Mouse (Mus musculus) thymus, postnatal 36 days (tissue): ENCODE measurements at regions not wholly inside any gene's neighbourhood (a gene's known extent, or its start where the extent isn't known, plus 50 kb on each side); places are given as distances from the start of the nearest gene placed in this dataset.
"Not testable (repeated sequence)": the region's sequence is repeated elsewhere in the genome, so short reads cannot be mapped to it uniquely, and the experiment has no call there.

Source experiments
- DNase-seq, 2 experiments: peaks; one replicate each; pipeline ENCODE4 v3.0.0; 2022; ENCODE audit warnings: mixed read lengths in 2 of 2

DNA sequence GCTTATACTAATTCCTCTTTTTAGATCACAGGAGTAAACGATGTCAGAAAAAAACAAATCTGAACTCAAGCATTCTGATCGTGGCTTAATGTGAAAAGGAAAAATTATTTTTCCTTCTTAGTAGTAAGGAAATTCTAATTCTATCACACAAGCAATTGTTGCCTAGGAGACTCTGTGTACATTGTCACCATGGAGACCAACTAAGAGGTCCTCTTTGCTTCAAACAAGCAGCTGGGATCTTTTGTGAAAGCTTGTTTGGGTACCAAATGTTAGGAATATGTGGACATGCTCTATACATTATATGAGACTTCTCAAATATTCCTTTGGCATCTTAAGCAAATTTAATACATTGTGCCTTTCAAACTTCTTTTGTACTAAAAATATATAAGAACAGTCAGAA is 345.9 kb upstream of the Atp10a start:
- no peak for DNase-seq

DNA sequence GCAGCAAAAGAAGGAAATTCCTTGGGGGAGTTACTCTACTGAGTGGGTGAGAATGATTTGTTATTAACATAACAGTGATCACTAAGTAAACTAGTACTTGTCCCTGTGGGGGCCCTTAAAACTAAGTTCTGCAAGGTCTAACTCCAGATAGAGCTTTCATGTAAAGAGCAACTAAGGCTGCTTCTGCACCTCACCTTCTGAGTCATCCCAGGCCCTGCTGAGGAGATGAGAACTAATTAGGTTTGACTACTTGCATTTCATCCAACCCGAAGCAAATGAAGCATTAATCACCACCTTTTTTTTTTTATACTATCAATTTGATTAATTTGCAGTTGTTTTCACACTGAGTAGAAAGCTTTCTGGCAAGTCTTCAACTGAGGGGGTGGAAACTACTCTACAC is 333.6 kb upstream of the Atp10a start:
- DNase-seq, result no peak

DNA sequence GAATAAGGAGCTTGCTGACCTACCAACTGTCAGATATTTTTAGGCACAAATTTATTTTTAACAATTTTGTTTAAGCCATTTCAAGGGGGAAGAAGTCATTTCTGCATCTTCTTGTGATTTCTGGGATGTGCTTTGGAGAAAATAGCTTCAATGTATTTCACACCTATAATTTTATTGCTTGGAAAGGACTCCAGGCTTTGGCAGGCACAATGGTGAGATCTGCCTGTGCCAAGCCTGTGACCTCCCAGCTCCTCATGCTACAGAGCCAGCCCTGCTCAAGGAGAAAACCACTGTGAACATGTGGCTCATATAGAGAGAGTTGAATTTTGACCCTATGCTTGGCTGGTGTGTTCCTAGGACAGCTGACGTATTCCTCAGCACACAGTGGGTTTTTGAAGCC is 288.6 kb upstream of the Atp10a start:
- DNase-seq, result no peak

DNA sequence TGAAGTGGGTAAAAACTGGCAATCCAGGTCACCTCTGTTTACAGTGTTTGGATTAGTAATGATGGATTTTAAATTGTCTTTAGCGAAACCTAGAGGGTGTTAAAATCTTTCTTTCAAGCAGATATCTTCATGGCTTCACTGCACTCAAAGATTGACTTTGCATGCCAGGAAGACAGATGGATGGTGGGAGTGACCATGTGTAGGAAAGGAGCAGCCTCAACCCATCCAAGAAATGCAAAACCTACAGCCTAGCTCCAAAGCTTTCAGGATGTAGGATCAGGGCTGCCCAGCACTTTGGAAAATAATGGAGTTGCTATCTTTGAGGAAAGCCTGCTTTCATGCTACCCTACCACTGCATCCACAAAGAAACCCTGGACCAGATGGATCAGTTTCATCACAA is 272.6 kb upstream of the Atp10a start:
- DNase-seq, result no peak

DNA sequence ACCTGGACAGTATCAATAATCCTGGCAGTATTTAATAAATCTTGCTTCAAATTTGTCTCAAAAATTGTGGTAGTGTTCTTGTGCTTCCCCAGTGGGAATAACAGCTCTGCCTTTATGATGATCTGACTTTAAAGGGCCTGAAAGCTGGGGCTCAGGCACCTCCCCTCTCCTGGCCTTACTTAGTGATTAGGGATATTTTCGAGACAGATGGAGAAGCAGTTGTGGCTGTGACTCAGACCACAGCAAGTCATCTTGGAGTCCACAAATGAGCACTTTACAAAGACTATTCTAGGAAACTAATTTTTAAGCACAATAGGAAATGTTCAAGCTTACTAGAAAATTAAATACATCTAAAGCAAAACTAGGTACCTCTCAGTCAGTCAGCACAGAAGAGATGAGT is 267.6 kb upstream of the Atp10a start:
- no peak for DNase-seq

- no peak for DNase-seq
Measured at GRCm38 (mm10) chr7:58392391-58393115, 263.4 kb upstream of the Atp10a start.

GRCm38 (mm10) chr7:58397992-58398391 is 258.0 kb upstream of the Atp10a start:
- DNase-seq, result no peak

DNA sequence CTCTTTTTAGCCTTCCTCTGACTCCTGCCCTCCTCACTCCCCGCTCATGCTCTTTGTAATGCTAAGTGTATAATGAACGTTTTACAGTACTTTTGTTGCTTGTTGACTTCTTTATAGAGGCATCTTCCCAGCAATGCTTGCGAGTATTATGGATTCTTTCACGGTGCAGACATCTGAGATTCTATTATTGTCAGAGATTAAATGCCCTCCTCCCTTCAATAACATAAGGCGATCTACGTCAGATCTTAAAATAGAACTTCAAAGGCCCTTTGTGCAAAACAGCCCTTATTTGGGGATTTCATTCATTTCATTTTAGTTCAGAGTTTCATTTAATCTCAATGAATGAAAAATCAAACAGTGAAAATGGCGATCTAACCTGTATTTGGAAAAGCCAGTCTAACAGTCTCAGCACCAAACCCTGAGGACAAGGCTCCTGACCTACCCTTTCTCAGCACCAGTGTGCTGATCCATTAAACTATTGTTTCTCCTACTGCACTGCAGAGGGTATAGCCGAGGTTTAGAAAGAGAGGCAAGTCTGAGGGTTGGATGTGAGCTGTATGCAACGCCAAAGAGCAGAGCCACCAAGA is 257.3 kb upstream of the Atp10a start:
- no peak for DNase-seq

DNA sequence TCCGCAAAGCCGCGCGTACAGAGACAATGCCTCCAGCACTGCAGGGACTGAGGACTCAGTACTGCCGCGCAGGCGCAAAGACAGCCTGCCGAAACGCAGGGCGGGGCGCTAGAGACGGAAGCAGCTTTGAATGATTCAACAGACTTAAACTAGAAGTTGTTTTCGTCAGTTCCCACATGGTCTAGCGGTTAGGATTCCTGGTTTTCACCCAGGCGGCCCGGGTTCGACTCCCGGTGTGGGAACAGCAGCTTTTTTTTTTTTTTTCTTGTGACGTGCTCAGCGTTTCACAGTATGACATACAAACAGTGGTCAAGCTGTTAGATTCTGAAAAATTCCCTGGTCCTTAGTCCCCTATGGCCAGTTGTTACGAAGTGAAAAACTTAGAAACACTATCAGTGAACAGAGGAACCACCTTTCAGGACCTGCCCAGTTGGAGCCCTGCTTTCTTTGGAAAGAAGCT is 256.8 kb upstream of the Atp10a start:
- peak; percentile 91 to 94 for DNase-seq

DNA sequence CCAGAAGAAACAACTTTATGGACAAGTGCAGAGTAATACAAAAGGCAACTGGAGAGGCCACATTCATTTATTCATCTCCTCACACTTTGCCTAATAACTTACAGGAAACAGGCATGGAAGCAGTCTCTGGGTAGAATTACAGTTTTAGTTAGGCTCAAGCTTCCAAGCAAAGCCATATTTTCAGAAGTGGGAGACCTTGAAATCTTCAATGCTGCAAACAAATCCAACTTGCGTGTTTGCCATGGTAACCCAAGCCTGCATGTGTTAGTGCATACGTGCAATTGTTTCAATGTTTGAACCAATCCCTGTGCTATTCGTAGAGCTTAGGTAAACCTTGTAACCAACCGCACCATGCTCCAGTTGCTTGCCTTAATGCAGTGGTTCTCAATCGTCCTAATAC is 256.3 kb upstream of the Atp10a start:
- DNase-seq, result no peak

DNA sequence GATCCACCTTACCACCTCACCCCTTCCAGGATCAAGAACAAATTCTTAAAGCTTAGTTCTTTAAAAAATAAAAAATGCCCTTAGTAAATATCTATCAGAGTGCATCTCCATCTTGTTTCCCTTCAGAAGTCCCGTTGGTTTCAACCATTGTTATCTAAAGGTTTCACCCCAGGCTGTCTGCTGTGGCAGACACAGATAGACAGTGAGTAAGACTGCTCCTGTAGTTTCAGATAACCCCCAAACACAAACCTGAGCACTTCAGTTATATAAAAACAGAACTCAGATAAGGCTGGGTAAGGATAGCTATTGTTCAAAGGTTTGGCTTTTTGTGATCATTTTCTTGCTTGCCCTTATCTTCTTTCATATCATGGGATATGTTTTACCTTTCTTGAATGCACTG is 255.4 kb upstream of the Atp10a start:
- DNase-seq, result no peak

GRCm38 (mm10) chr7:58436888-58437625 is 218.9 kb upstream of the Atp10a start:
- no peak for DNase-seq

- no peak for DNase-seq
Measured at GRCm38 (mm10) chr7:58442535-58443184, 213.3 kb upstream of the Atp10a start.

DNA sequence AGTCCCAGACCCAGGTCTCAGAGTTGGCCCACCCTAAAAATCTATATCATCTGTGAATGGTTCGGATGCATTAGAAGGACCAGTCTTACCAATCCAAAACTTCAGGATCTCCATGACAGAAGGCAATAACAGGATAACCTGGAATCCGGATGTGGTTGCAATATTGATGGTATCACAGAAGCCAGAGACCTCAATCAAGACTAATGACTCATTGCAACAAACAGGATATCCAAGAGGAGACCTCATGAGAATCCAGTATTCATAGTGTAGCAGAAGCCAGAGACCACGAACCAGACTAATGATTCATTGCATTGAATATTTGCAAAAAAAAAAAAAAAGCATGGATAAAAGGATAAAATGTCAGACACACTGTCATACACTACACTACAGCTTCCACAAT is 212.7 kb upstream of the Atp10a start:
- DNase-seq, result no peak

DNA sequence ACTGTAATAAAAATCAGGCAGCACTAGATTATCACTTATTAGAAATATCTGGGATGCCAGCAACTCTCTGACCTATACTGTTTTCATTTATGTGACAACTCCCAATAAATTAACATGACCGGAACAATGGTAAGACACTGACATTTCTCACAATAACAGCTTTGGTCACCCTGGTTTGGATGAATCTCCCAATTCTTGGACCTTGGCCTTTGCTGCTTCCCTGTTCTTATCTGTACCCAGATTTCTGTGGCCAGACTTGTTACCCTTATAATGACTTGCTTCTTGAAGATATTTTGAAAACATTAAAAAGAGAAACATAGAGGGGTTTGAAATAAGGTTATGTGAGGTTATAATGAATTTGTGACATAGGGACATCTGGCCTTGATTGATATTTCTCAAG is 210.2 kb upstream of the Atp10a start:
- no peak for DNase-seq

DNA sequence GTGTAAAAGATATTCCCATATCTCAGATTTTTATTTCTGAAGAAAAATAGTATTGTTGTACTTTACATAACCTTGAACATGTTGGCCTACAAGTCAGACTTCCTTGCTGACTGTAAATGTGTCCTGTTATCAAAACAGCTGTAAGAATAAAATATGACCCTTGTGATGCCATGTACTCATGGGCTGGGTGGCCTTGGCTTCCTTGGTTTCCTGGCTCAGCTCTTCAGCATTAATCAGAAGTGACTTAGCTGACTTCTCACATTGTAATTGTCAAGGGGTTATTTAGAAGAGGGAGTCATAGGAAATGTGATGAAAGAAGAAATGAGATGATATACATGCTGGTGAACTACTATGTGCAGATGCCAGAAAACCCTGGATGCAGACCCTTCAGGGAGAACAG is 209.7 kb upstream of the Atp10a start:
- no peak for DNase-seq

DNA sequence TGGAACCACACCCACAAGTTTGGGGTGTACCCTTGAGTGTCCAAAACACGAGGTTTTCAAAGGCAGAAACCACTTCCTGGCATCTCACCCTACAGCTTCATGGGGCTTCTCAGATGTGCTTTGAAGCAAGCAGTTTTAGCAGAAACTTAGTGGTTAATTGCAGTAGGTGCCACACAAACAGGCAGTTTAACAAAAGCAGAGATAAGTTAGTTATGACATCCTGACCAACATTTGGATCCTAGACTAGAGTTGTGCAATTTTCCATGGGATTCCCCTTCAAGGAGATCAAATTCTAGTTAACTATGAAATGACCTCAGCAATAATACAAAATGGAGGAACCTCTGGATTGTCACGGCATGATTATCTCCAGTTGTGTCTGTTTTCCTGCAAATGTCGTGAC is 207.2 kb upstream of the Atp10a start:
- DNase-seq, result peak; percentile 32 to 45

GRCm38 (mm10) chr7:58451981-58452380 is 204.0 kb upstream of the Atp10a start:
- no peak for DNase-seq

DNA sequence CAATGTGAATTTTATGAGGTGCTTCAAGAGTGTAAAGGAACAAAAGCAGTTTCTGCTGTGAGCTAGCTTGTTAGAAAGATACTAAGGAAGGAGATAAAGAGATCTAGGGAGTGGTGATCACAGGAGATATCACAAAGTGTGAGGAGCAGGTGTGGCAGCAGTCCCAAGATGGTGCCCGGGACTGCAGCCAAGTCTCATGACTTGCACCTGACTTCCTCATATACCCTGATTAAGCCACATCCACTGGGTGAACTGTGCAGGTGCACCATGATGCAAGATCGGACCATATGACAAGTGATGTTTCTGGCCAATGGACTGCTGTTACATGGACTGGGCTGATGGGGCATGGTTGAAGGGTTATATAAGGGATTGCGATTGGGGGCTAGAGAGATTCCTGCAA is 197.8 kb upstream of the Atp10a start:
- not testable (repeated sequence) for DNase-seq

DNA sequence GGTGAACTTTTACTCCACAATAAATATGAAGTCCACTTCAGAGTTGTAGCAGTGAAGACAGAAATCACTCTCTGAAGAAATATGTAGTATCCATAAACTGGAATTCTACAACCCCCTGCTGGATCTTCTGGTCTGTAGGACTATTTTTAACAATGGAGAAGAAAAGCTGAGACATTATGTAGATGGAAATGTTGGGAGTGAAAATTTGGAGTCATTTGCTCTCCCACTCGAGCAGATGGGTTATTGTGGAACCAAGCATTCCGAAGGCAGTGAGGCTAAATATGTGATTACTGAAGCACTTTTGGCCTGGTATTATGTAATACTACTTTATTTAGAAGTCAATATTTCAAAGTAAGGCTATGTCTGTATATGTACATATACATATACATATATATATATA is 195.0 kb upstream of the Atp10a start:
- no peak for DNase-seq

DNA sequence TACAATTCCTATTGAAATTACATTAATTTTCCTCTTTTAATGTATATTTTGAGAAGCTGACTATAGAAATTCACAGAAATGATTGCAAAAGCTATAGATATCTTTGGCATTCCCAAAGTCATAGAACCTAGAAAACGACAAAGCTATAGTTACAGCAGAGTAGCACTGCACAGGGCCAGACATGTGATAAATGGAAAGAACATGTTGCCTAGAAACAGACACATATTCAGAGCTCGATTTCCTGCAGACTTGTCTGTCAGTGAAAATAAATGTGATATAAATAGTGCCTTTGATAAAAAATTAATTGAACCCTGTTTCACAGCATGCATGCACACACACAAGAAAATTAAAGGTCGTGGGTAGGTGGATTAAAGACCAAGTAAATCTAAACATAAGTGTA is 182.8 kb upstream of the Atp10a start:
- no peak for DNase-seq

DNA sequence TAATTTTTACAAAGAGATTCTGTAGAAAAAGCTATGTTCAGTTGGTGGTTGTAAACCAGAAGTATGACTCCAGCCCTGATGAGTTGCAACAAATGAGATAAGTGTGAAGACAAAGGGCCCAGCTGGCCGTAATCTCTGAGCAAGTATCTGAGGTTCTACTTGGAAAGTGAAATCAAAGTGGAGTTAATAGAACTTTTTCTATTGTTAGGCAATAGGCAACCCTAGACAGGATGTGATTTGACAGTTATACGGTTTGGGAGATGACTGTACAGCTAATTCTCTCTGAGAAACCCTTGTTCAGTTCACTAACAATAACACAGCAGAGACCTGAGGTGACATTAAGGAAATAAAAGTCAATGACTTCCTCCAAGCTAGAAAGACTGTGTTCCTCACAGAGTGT is 180.8 kb upstream of the Atp10a start:
- DNase-seq, result no peak

- DNase-seq, result no peak
Measured at GRCm38 (mm10) chr7:58488250-58488649, 167.7 kb upstream of the Atp10a start.
